Mouse (Mus musculus): ENCODE results near the gene Srp68. TPM values are rescaled to one million over a fixed set of nuclear protein-coding genes. Genes with fewer than 3 reads are reported as not detected.

Srp68 gene
- total RNA-seq (2015) (59.1 and 65.6 TPM in 2 replicates), total RNA-seq (2017) (63.1 and 67.3 TPM in 2 replicates)

GRCm38 (mm10) chr11:116274045-116274666, at the start of gene Srp68:
Gene Srp68, minus strand, starts transcription at chr11:116274217.
- ATAC-seq (replicated peaks; ENCODE audit: poor library complexity) = peak; percentile 97

GRCm38 (mm10) chr11:116318719-116319659, 45.0 kb upstream of the Srp68 start:
- peak; percentile 97 for ATAC-seq (replicated peaks; ENCODE audit: poor library complexity)

GRCm38 (mm10) chr11:116312359-116312758, 38.3 kb upstream of the Srp68 start:
- ATAC-seq (replicated peaks; ENCODE audit: poor library complexity) = no peak

- ATAC-seq (replicated peaks; ENCODE audit: poor library complexity) = no peak
Observed at GRCm38 (mm10) chr11:116311169-116311568, 37.2 kb upstream of the Srp68 start.

- peak; percentile 60 for ATAC-seq (replicated peaks; ENCODE audit: poor library complexity)
Observed at GRCm38 (mm10) chr11:116309601-116310000, 35.6 kb upstream of the Srp68 start.

- peak; percentile 52 for ATAC-seq (replicated peaks; ENCODE audit: poor library complexity)
Observed at GRCm38 (mm10) chr11:116307762-116308531, 33.9 kb upstream of the Srp68 start.

GRCm38 (mm10) chr11:116307019-116307725, 33.2 kb upstream of the Srp68 start, which contains the start of gene Exoc7:
Gene Exoc7, minus strand, starts transcription at chr11:116307233.
- ATAC-seq (replicated peaks; ENCODE audit: poor library complexity) = no peak

- peak; percentile 89 for ATAC-seq (replicated peaks; ENCODE audit: poor library complexity)
Observed at GRCm38 (mm10) chr11:116306126-116306982, 32.3 kb upstream of the Srp68 start.

GRCm38 (mm10) chr11:116305423-116305822, 31.4 kb upstream of the Srp68 start:
- no peak for ATAC-seq (replicated peaks; ENCODE audit: poor library complexity)

GRCm38 (mm10) chr11:116298621-116299020, 24.6 kb upstream of the Srp68 start:
- ATAC-seq (replicated peaks; ENCODE audit: poor library complexity) = no peak

- ATAC-seq (replicated peaks; ENCODE audit: poor library complexity) = no peak
Observed at GRCm38 (mm10) chr11:116298221-116298620, 24.2 kb upstream of the Srp68 start.

GRCm38 (mm10) chr11:116297017-116297416, 23.0 kb upstream of the Srp68 start:
- ATAC-seq (replicated peaks; ENCODE audit: poor library complexity) = no peak

GRCm38 (mm10) chr11:116296191-116296734, 22.2 kb upstream of the Srp68 start:
- ATAC-seq (replicated peaks; ENCODE audit: poor library complexity) = no peak

- ATAC-seq (replicated peaks; ENCODE audit: poor library complexity) = peak; percentile 78
Observed at GRCm38 (mm10) chr11:116294319-116294718, 20.3 kb upstream of the Srp68 start.

- ATAC-seq (replicated peaks; ENCODE audit: poor library complexity) = 0 out of 2 replicates have a peak, but pooled peaks have one; percentile 29
Observed at GRCm38 (mm10) chr11:116293538-116294137, 19.6 kb upstream of the Srp68 start.

- no peak for ATAC-seq (replicated peaks; ENCODE audit: poor library complexity)
Observed at GRCm38 (mm10) chr11:116292401-116292800, 18.4 kb upstream of the Srp68 start.

- no peak for ATAC-seq (replicated peaks; ENCODE audit: poor library complexity)
Observed at GRCm38 (mm10) chr11:116290556-116290955, 16.5 kb upstream of the Srp68 start.

- ATAC-seq (replicated peaks; ENCODE audit: poor library complexity) = no peak
Observed at GRCm38 (mm10) chr11:116287351-116287750, 13.3 kb upstream of the Srp68 start.

GRCm38 (mm10) chr11:116285770-116286191, 11.8 kb upstream of the Srp68 start:
- no peak for ATAC-seq (replicated peaks; ENCODE audit: poor library complexity)

All from megakaryocyte progenitor cell, adult 5-6 weeks (primary cell).